Mouse (Mus musculus) olfactory bulb, adult 2 months (tissue): ENCODE measurements at regions not wholly inside any gene's neighbourhood (a gene's known extent, or its start where the extent isn't known, plus 50 kb on each side); places are given as distances from the start of the nearest gene placed in this dataset.

Source experiments
- H3K27ac ChIP-seq: fragments of 200-500 bp; 2 replicates; pipeline ENCODE4 v1.5.1; 2012; ENCODE audit warnings: low read depth, low read length; ENCODE audit not compliant: insufficient read depth
- H3K4me1 ChIP-seq: fragments of 200-500 bp; 2 replicates; pipeline ENCODE4 v1.6.1; 2012; ENCODE audit warnings: low read length; ENCODE audit not compliant: control insufficient read depth, insufficient read depth
- H3K4me3 ChIP-seq: fragments of 200-500 bp; 2 replicates; pipeline ENCODE4 v1.5.1; 2012; ENCODE audit warnings: mild to moderate bottlenecking, low read depth, low read length, moderate library complexity; ENCODE audit not compliant: insufficient read depth
- CTCF ChIP-seq: fragments of 200-500 bp; IDR thresholded peaks from 2 replicates; pipeline ENCODE4 v1.5.1; 2012; ENCODE audit warnings: low read depth, mild to moderate bottlenecking, low read length, moderate library complexity; ENCODE audit not compliant: insufficient read depth
- POLR2A ChIP-seq: fragments of 200-500 bp; IDR thresholded peaks from 2 replicates; pipeline ENCODE4 v1.6.1; 2012; ENCODE audit warnings: mild to moderate bottlenecking, low read depth, low read length, moderate library complexity; ENCODE audit not compliant: insufficient read depth
- WGBS: fragments of 180-500 bp; shearing (Covaris S2); methylation state at CpG from one replicate; pipeline ENCODE4 v1.1.7; 2018; 5-methylcytosine and 5-hydroxymethylcytosine counted together

- Histone ChIP-seq H3K4me3 (no peak overlapping the region), H3K4me1 (0 out of 2 replicates have a peak, but pooled peaks cover under 1% of the 10 kb centered on the region), H3K27ac (no peak overlapping the region)
- TF ChIP-seq POLR2A, result no peak
- TF ChIP-seq CTCF, result no peak
- WGBS, result 91% methylated on average over 2 of the region's 2 CpGs
Measured at GRCm38 (mm10) chr8:90013755-90014154, 334.4 kb downstream of the Tox3 start.

- no peak for TF ChIP-seq POLR2A
- no peak for TF ChIP-seq CTCF
- 94% methylated on average over 6 of the region's 6 CpGs for WGBS
- no peak overlapping the region for H3K27ac ChIP-seq
- H3K4me3 ChIP-seq, result no peak overlapping the region
- H3K4me1 ChIP-seq, result 0 out of 2 replicates have a peak, but pooled peaks cover 2% of the 10 kb centered on the region
Measured at GRCm38 (mm10) chr8:90011682-90012409, 336.3 kb downstream of the Tox3 start.

GRCm38 (mm10) chr8:90009431-90009830, 338.7 kb downstream of the Tox3 start:
- no peak overlapping the region for H3K4me3 ChIP-seq
- 98% methylated on average over 1 of the region's 1 CpGs for WGBS
- TF ChIP-seq CTCF (no peak), POLR2A (no peak)

GRCm38 (mm10) chr8:90000899-90001640, 347.1 kb downstream of the Tox3 start:
- Histone ChIP-seq H3K4me3 (no peak overlapping the region), H3K27ac (no peak overlapping the region), H3K4me1 (no peaks in the 10 kb centered on the region)
- peak; percentile 81 for TF ChIP-seq CTCF
- no peak for TF ChIP-seq POLR2A
- 27% methylated on average over 15 of the region's 15 CpGs for WGBS

More at GRCm38 (mm10) chr8:90009431-90009830, 338.7 kb downstream of the Tox3 start:
- Histone ChIP-seq H3K27ac (no peak overlapping the region), H3K4me1 (0 out of 2 replicates have a peak, but pooled peaks cover 2% of the 10 kb centered on the region)

GRCm38 (mm10) chr8:89993743-89994142, 354.4 kb downstream of the Tox3 start:
- WGBS, result 91% methylated on average over 4 of the region's 4 CpGs
- Histone ChIP-seq H3K4me1 (no peaks in the 10 kb centered on the region), H3K27ac (no peak overlapping the region), H3K4me3 (no peak overlapping the region)
- TF ChIP-seq CTCF (no peak), POLR2A (no peak)

GRCm38 (mm10) chr8:89983859-89984258, 364.3 kb downstream of the Tox3 start:
- TF ChIP-seq CTCF (no peak), POLR2A (no peak)
- no peaks in the 10 kb centered on the region for H3K4me1 ChIP-seq
- 98% methylated on average over 2 of the region's 2 CpGs for WGBS
- H3K27ac ChIP-seq, result no peak overlapping the region
- no peak overlapping the region for H3K4me3 ChIP-seq

GRCm38 (mm10) chr8:89982551-89982950, 365.6 kb downstream of the Tox3 start:
- no peak overlapping the region for H3K4me3 ChIP-seq
- no peak for TF ChIP-seq CTCF
- no peak for TF ChIP-seq POLR2A
- H3K4me1 ChIP-seq, result no peaks in the 10 kb centered on the region
- no peak overlapping the region for H3K27ac ChIP-seq
- WGBS, result 68% methylated on average over 2 of the region's 2 CpGs

GRCm38 (mm10) chr8:89981320-89981719, 366.8 kb downstream of the Tox3 start:
- WGBS, result 93% methylated on average over 2 of the region's 2 CpGs
- TF ChIP-seq CTCF (no peak), POLR2A (no peak)
- Histone ChIP-seq H3K4me1 (no peaks in the 10 kb centered on the region), H3K4me3 (no peak overlapping the region), H3K27ac (no peak overlapping the region)

- WGBS, result 87% methylated on average over 4 of the region's 4 CpGs
- TF ChIP-seq POLR2A, result no peak
- TF ChIP-seq CTCF, result no peak
Measured at GRCm38 (mm10) chr8:89980441-89980840, 367.7 kb downstream of the Tox3 start.

More at GRCm38 (mm10) chr8:89980441-89980840, 367.7 kb downstream of the Tox3 start:
- no peak overlapping the region for H3K27ac ChIP-seq
- H3K4me3 ChIP-seq, result no peak overlapping the region
- H3K4me1 ChIP-seq, result no peaks in the 10 kb centered on the region
